Comparison of ENCODE assay signal across 17 mouse cellular contexts in genomic region chr9:92548603-92549002, GRCm38 (mm10). TPM values are rescaled to one million over a fixed set of nuclear protein-coding genes. Genes with fewer than 3 reads are reported as not detected.
DNase-seq lines count a peak whose midpoint lies in the region; ATAC-seq and TF ChIP-seq lines count a peak whose summit lies in the region.
"Had no signal": no experiment of that assay in that cellular context is flagged by ENCODE, and none has a peak within 500 bp of the region (broad histone marks: within the 10 kb centered on the region; RNA-seq: fewer than 3 reads in every experiment).

No protein-coding gene starts in this region.

- peak overlapping the region; percentile 45; the same call in 1 of the 2 replicates for H3K27ac ChIP-seq in brown adipose tissue, adult 24 weeks (replicated peaks; ENCODE audit: low read depth, low read length)
- H3K27ac ChIP-seq: embryonic facial prominence, embryonic 12.5 days; heart, embryonic 15.5 days; hindbrain, embryonic 14.5 days; limb, embryonic 10.5 days; liver, embryonic 15.5 days; neural tube, embryonic 12.5 days had no signal

- peaks cover 54% of the 10 kb centered on the region for H3K4me1 ChIP-seq in G1E (ENCODE audit: insufficient read depth, low read depth, low read length)
- H3K4me1 ChIP-seq in brown adipose tissue, adult 24 weeks (ENCODE audit: control insufficient read depth, insufficient read depth, insufficient read length, low read length) = peaks cover 6% of the 10 kb centered on the region
- H3K4me1 ChIP-seq: liver, embryonic 15.5 days had no signal

- no peaks in the 10 kb centered on the region for H3K27me3 ChIP-seq in G1E (ENCODE audit: insufficient read depth, low read length)
- H3K27me3 ChIP-seq: embryonic facial prominence, embryonic 12.5 days; heart, embryonic 15.5 days; liver, embryonic 15.5 days; neural tube, embryonic 12.5 days had no signal

- ATAC-seq in G1E (ENCODE audit: extremely low read depth, insufficient number of reproducible peaks, low FRiP score, poor library complexity, severe bottlenecking) = no peak
- ATAC-seq: CD4-positive, CD25-positive, alpha-beta regulatory T cell, adult 4 months; intestine, embryonic 16.5 days had no signal

- no peaks in the 10 kb centered on the region for H3K9me3 ChIP-seq in G1E (replicated peaks)
- H3K9me3 ChIP-seq: embryonic facial prominence, embryonic 12.5 days; heart, embryonic 15.5 days; limb, embryonic 10.5 days; liver, embryonic 15.5 days; neural tube, embryonic 12.5 days had no signal

- H3K4me3 ChIP-seq in G1E (ENCODE audit: low read depth, low read length) = peak overlapping the region; percentile 50; the same call in 1 of the 2 replicates
- no peak overlapping the region for H3K4me3 ChIP-seq in brown adipose tissue, adult 24 weeks (ENCODE audit: insufficient read depth, low read depth, low read length)
- H3K4me3 ChIP-seq: embryonic facial prominence, embryonic 12.5 days; heart, embryonic 15.5 days; limb, embryonic 10.5 days; liver, embryonic 15.5 days; neural tube, embryonic 12.5 days had no signal

- H3K36me3 ChIP-seq in G1E (replicated peaks) = peaks cover 38% of the 10 kb centered on the region
- H3K36me3 ChIP-seq: heart, embryonic 15.5 days; liver, embryonic 15.5 days; neural tube, embryonic 12.5 days had no signal

- peak; percentile 17 for DNase-seq in kidney, adult 11 months
- DNase-seq in kidney, postnatal 4 days = no peak
- DNase-seq in G1E (ENCODE audit: low spot score) = no peak
- DNase-seq in lung, postnatal 10 days = peak; percentile 42
- DNase-seq in layer of hippocampus, postnatal 36 days = no peak
- DNase-seq in spleen, postnatal 4 days (ENCODE audit: low spot score in 2 of 2) = no peak
- DNase-seq: cerebellum, adult 11 months; right cerebral cortex, postnatal 14 days had no signal

- TF ChIP-seq CTCF in G1E (IDR thresholded peaks at IDR 0.05; ENCODE audit: low read depth, low read length) = no peak

RNA-seq across cellular contexts. Expression of gene Plod2, which starts 6.6 kb away (rescaled TPM):
- 155 and 157 TPM in 2 replicates for total RNA-seq in G1E (2014; fragmentation: Nextera tagmentation)
- total RNA-seq in G1E (2017) = 108 and 123 TPM in 2 replicates
- polyA plus RNA-seq in G1E (2012) = 4.0 and 4.9 TPM in 2 replicates
- 1.3 and 1.9 TPM in 2 replicates for polyA plus RNA-seq in brown adipose tissue, adult 24 weeks (2012; ENCODE audit: insufficient read depth, insufficient read length, missing spikeins)
- 1 to 10 TPM; 7.2 to 8.6 TPM for total RNA-seq in layer of hippocampus, postnatal 36 days (2021)

Comparison
In these comparisons a context has a peak if more than half of its experiments do, and no peak if none do; other contexts are left out.
1. DNase-seq: peak in kidney, adult 11 months (single experiment) and lung, postnatal 10 days (single experiment); none in kidney, postnatal 4 days (0 of 2), G1E (single experiment), layer of hippocampus, postnatal 36 days (0 of 2) and spleen, postnatal 4 days (0 of 2).
2. RNA of gene Plod2, which starts 6.6 kb away (total RNA-seq): 108 to 157 TPM in G1E; 7.2 to 8.6 TPM in layer of hippocampus, postnatal 36 days; every median in the first group is over 10 times any median in the second.